Mouse (Mus musculus): ENCODE data around the gene Aaed1. TPM values are rescaled to one million over a fixed set of nuclear protein-coding genes. Genes with fewer than 3 reads are reported as not detected.
A peak's percentile ranks its signal among the peaks of the same experiment; 100 is the strongest.
"Not testable (repeated sequence)": the region's sequence is repeated elsewhere in the genome, so short reads cannot be mapped to it uniquely, and the experiment has no call there.

Aaed1 gene
- total RNA-seq, 4 experiments from 2014 or later: 56.9 to 69.9 (median 65.3) TPM

- DNase-seq (ENCODE audit: low spot score): no peak
These were observed 5.0 kb downstream of the Aaed1 start for GRCm38 (mm10) chr13:64307508-64307907.

GRCm38 (mm10) chr13:64306078-64306477 is 6.4 kb downstream of the Aaed1 start:
- peak; percentile 22 for DNase-seq (ENCODE audit: low spot score)

DNA sequence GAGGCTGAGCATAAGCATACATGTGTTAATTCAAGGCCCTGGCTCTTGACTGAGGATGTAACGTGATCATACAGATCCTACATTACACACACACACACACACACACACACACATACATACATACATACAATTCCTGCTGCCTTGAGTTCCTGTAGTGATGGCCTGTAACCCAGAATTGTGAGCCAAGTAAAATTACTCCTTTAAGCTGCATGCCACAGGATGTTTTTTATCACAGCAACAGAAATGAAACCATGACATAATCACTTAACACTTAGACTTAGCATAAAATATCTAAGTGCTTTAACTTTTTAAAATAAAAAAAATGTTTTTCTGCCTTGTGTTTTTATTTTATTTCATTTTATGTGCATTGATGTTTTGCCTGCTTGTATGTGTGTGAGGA is 13.4 kb downstream of the Aaed1 start:
- DNase-seq (ENCODE audit: low spot score): no peak

DNA sequence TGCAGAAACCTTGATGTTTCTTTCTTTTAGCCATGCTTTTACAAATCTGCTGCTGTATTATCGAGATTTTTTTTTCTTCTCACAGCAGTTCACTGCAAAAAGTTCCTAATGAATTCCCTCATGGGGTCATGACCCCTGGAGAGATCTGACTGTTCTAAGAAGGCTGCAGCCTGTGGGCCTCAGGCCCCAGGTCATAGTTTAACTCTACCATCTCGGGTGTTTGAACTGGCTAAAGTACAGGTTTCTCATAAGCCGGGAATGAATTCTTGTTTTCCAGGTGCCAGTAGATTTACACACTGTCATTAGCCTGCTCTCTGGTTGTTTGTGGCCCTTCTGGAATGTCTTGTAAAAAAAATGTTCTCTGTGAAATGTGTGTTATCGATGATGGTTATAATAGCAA is 25.7 kb downstream of the Aaed1 start:
- DNase-seq (ENCODE audit: low spot score): no peak

GRCm38 (mm10) chr13:64286321-64286720 is 26.2 kb downstream of the Aaed1 start:
- DNase-seq (ENCODE audit: low spot score): no peak

DNA sequence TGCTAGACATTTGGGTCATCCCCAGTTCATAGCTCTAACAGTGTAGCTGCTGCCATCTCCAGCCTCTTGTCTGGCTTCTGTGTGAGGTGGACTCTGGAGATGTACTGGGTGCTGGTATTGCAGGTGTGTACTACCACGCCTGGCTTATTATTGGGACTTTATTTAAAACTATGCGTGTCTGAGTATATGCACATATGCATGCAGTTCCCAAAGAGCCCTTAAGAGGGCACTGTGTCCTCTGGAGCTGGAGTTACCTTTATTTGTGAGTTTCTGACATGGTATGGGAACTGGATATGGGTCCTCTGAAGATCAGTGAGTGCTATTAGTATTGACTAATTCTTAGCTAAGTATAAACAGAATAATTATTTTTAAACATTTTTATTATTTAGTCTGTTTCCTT is 27.8 kb downstream of the Aaed1 start:
- no peak for DNase-seq (ENCODE audit: low spot score)

GRCm38 (mm10) chr13:64280940-64281339 is 31.6 kb downstream of the Aaed1 start:
- DNase-seq (ENCODE audit: low spot score): no peak

GRCm38 (mm10) chr13:64275754-64276127 is 36.8 kb downstream of the Aaed1 start:
- DNase-seq (ENCODE audit: low spot score): no peak

- DNase-seq (ENCODE audit: low spot score): peak; percentile 50
These were observed 37.4 kb downstream of the Aaed1 start, which contains the start of gene Cdc14b for GRCm38 (mm10) chr13:64274879-64275753. TSS of gene Cdc14b (minus strand) at chr13:64275290.

- no peak for DNase-seq (ENCODE audit: low spot score)
These were observed 38.3 kb downstream of the Aaed1 start for GRCm38 (mm10) chr13:64273891-64274844.

GRCm38 (mm10) chr13:64273352-64273751 is 39.2 kb downstream of the Aaed1 start:
- no peak for DNase-seq (ENCODE audit: low spot score)

DNA sequence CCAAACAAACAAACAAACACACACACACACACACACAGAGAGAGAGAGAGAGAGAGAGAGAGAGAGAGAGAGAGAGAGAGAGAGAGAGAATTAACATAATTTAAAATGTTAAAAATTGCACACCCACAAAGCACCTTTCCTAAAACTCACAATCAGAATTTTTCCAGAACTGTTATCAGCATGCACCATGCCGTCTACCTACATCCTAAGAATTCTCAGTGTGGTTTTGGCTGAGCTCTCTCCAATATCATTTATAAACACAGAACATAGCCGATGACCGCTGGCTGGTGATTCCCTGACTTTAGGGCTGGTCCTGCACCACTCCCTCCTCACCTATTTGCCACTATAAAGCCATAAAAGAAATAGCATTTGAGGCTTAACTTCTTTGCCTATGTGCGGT is 44.1 kb downstream of the Aaed1 start:
- no peak for DNase-seq (ENCODE audit: low spot score)

DNA sequence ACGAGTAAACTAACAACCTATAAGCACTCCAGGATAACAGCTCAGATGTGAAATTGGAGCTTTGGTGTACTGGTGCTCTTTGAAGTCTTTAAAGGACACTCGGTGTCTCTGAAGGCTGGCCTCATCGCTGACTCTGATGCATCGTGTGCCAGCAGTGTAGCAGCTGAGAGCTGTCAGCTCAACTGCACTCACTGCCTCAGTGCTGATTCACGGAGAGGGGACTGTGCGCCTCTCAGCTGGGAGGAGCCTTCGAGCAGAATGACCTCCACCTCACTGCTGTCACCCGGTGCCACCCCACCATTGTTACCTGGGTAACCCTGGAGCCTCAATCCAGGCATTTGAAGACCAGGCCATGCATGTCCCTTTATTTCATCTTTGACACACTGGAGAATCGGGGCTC is 45.4 kb downstream of the Aaed1 start:
- DNase-seq (ENCODE audit: low spot score): no peak

DNA sequence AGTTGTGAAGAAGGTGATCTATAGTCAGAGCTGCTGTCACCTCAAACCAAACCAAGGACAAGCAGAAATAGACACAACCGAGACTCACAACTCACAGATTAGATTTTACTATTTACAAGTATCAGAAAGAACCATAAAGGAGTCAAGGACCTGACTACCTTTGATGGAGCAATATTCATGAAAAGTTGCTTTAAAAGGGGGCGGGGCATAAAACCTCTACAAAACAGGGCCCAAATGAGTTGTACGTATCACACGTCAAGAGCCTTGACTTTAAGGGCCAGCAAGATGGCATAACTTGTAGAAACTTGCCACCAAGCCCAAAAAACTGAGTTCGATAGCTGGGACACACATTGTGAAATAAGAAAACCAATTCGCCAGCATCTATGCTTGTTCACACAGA is 47.9 kb downstream of the Aaed1 start:
- no peak for DNase-seq (ENCODE audit: low spot score)

DNA sequence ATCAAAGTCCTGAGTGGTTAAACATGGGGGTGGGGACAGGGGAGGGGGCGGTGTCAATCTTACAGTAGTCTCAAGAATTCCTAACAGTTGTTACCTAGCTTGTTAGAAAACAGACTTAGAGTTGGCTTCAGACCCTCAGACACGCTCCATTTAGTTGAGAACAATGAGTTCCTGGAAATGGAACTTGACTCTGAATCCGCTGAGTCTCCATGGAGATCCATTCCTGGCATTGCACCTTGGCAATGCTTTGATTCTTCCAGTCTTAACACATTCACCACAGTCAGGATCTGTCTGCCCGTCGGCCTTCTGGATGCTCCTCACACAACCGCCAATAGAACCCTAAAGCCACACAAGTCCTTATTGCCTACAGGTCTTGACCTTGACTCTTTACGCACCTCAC is 52.6 kb downstream of the Aaed1 start:
- no peak for DNase-seq (ENCODE audit: low spot score)

GRCm38 (mm10) chr13:64258516-64258821 is 54.0 kb downstream of the Aaed1 start:
- DNase-seq (ENCODE audit: low spot score): no peak

DNA sequence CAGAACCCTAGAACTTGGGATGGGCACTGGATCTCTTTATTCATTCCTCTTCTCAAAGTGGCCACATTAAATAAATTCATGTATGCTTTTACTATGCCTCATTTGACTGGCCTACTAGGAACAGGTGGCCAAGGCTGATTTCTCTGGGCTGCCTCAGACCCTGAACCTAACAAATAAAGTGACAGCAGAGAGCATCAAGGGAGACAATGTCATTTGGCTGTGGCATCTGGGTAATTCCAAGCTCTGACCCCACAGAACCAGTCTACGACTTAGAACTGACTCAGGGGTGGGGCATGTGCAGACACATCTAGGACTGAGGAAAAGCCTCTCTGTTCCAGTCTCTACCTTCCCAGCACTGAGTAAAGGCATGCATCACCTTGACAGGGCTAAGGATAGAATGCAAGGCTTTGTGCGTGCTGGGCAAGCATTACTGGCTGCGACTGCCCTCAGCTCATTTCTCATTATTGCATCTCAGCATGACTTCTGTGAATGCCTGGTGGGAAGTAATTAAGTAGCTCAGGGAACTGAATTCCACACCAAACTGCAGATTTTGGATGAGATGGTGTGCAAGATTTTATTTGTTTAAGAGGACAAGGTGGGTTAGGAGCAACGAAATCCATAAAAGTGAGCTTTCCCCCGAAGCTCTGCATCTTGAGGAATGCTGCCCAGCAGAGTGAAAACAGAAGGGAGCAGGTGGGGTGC is 54.5 kb downstream of the Aaed1 start:
- DNase-seq (ENCODE audit: low spot score): no peak

DNA sequence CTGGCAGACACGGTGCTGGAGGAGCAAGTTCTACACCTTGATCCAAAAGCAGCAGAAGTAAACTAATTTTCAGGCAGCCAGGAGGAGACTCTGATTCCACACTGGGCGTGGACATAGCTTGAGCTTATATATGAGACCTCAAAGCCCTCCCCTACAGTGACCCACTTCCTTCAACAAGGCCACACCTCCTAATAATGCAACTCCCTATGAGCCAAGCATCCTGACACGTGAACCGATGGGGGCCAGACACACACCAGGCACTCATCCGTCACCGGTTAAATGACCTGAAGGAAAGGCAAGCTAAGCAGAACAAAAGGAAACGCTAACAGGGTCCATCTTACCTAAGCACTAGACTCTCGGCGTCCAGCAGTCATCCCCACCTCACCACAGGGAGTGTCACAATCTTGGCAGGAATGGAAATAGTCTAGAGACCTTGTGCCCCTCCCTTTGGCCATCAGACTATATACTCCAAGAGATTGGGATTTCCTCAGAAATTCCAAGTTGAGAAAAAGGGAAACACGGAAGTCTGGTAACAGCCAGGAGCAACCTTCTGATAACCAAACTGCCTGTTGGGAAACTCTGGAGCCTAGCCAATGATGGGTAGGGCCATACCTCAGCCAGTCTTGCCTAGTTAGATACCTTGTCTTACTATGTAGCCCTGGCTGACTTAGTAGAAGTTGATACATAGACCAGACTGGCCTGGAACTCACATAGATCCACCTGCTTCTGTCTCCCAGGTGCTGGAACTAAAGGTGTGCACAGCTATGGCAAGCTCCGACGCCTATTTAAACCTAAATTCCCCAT is 55.3 kb downstream of the Aaed1 start:
- no peak for DNase-seq (ENCODE audit: low spot score)

- DNase-seq (ENCODE audit: low spot score): not testable (repeated sequence)
These were observed 58.3 kb downstream of the Aaed1 start for GRCm38 (mm10) chr13:64254185-64254584.

DNA sequence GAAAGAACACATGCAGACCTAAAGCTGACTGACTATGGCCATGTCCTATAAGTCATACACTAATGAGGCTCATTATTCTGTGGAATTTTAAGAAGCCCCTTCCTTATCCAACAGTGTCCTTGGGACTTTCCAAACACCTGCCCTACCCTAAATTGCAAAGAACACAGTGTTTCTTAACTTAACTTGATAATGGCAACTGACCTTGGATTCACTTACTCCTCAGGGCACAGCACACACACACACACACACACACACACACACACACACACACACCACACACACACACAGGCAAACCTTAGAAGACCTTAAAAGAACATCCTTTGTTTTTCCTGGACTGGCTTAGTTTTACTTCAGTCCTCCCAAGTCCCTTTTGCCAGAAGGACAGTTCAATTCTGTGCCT is 58.8 kb downstream of the Aaed1 start:
- DNase-seq (ENCODE audit: low spot score): no peak

GRCm38 (mm10) chr13:64252147-64252546 is 60.4 kb downstream of the Aaed1 start:
- DNase-seq (ENCODE audit: low spot score): no peak

All from heart, adult 8-10 months (tissue).